Mouse (Mus musculus): ENCODE measurements around the gene Uspl1. TPM values are rescaled to one million over a fixed set of nuclear protein-coding genes. Genes with fewer than 3 reads are reported as not detected.
A peak's percentile ranks its signal among the peaks of the same experiment; 100 is the strongest.

The Uspl1 gene
- polyA plus RNA-seq, 1 experiment from 2014 or later = 51.7 TPM

DNA sequence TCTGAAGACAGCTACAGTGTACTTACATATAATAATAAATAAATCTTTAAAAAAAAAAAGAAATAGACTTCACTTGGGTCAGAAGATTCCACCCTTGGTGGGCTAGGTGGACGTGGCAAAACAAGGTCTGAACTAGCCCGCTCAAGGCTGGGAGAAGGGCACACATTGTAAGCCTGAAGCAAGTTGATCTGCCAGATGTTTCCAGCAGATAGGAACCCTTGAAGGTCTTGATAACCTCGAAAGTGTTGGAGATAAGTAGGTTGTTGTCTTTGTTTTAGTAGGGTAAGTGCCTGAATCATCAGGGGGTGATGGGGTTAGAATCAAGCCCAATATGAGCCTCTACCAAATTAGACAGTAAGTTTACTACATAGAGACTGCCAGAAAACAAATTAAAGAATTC, 35.3 kb downstream of the Uspl1 start:
- H3K9ac ChIP-seq (replicated peaks) = no peak overlapping the region
- no peaks in the 10 kb centered on the region for H3K27me3 ChIP-seq
- ATAC-seq (replicated peaks) = no peak
- H3K9me3 ChIP-seq = no peaks in the 10 kb centered on the region
- peaks cover 26% of the 10 kb centered on the region for H3K36me3 ChIP-seq
- H3K4me3 ChIP-seq = no peak overlapping the region
- no peak overlapping the region for H3K27ac ChIP-seq (replicated peaks)
- H3K4me2 ChIP-seq (replicated peaks) = no peak overlapping the region
- WGBS = 86% methylated on average over 3 of the region's 3 CpGs
- peaks cover 4% of the 10 kb centered on the region; the same call in 1 of the 2 replicates for H3K4me1 ChIP-seq

DNA sequence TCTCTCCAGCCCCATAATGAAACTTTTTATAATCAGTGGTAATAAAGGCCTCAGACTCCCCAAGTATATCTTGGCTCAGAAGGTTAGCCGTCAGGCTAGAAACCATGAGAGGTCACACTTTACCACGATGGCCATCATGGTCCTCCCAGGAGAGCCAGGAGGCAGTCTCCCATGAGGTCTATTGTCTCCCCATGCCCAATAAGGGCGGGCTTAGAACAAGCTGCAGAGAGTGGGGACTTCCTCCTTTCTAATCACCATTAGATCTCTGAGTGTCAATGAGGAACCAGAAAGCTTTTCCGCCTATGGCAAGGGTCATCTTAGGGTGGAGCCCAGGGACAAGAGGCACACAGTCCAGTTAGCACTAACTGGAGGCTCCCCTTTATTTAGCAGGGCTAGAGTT, 37.2 kb downstream of the Uspl1 start:
- Histone ChIP-seq H3K27me3 (no peaks in the 10 kb centered on the region), H3K9ac (replicated peaks) (no peak overlapping the region), H3K4me2 (replicated peaks) (no peak overlapping the region), H3K4me3 (no peak overlapping the region), H3K9me3 (no peaks in the 10 kb centered on the region), H3K4me1 (peaks cover 7% of the 10 kb centered on the region; the same call in 1 of the 2 replicates), H3K36me3 (peaks cover 9% of the 10 kb centered on the region), H3K27ac (replicated peaks) (no peak overlapping the region)
- WGBS = 89% methylated on average over 4 of the region's 4 CpGs
- ATAC-seq (replicated peaks) = no peak

DNA sequence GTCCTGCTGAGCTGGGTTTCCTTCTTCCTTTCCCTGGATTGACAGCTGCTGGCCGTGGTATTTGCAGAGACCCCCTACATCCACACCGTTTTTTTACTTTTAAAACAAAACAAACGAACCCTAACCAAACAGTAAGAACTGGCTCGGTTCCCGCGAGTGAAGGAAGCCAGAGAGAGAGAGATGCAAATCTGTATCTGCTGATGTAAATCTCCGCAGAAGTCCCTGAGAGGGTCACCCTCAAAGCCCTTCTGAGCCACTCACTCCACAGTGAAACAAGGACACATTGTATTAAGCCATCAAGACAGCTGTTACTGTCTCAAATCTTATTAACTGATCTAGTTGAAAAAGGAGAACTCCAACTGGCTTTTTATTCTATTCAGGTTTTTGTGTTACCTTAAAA, 40.5 kb downstream of the Uspl1 start:
- H3K36me3 ChIP-seq = no peaks in the 10 kb centered on the region
- no peak overlapping the region for H3K27ac ChIP-seq (replicated peaks)
- no peak overlapping the region for H3K9ac ChIP-seq (replicated peaks)
- no peak for ATAC-seq (replicated peaks)
- H3K4me2 ChIP-seq (replicated peaks) = no peak overlapping the region
- H3K9me3 ChIP-seq = no peaks in the 10 kb centered on the region
- H3K4me1 ChIP-seq = peaks cover 8% of the 10 kb centered on the region; the same call in 1 of the 2 replicates
- no peaks in the 10 kb centered on the region for H3K27me3 ChIP-seq
- H3K4me3 ChIP-seq = no peak overlapping the region
- 12% methylated on average over 7 of the region's 7 CpGs for WGBS

DNA sequence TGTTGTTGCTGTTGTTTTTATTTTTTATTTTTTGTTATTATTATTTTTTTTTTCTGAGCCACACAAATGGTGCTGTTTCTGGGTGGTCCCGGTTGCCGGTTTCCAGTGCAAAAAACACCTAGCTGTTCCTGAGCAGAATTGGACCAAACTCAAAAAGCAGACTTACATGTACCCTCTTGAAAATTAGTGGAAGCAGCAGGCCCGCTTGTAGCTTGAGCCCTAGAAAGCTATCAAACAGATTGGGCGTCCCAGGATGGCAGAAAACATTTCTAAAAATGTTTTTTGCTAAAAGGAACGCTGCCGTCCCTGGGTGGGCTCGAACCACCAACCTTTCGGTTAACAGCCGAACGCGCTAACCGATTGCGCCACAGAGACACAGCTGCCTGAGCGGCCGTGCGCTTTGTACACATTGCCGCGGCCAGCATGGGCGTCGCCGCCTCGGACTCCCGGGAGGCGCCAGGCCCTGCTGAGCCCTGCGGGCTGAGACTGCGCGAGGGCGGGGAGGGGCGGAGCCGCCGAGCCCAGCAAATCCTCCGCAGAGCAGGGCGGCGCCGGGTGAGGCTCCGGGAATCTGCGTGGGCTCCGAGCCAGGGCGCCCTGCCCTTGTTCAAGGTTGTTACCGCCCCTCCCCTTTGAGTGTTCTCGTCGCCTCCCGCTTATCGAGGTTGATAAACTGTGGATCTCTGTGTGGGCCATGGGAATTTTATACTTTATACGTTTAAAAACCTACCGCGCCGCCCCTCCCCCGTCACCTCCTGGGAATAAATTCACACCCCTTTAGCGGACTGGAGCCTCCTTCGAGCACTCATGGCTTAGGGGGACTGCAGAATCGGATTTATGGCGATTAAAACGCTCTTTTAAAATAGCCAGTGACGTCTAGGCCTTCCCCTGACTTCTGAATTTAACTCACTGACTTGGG, 44.8 kb downstream of the Uspl1 start:
- 2% methylated on average over 55 of the region's 55 CpGs for WGBS
- ATAC-seq (replicated peaks) = peak; percentile 99
- peak overlapping the region; percentile 89 for H3K27ac ChIP-seq (replicated peaks)
- H3K36me3 ChIP-seq = no peaks in the 10 kb centered on the region
- no peaks in the 10 kb centered on the region for H3K9me3 ChIP-seq
- peak overlapping the region; percentile 48 for H3K9ac ChIP-seq (replicated peaks)
- no peaks in the 10 kb centered on the region for H3K27me3 ChIP-seq
- peaks cover 9% of the 10 kb centered on the region; the same call in 1 of the 2 replicates for H3K4me1 ChIP-seq
- H3K4me2 ChIP-seq (replicated peaks) = peak overlapping the region; percentile 43
- peak overlapping the region; percentile 46 for H3K4me3 ChIP-seq

DNA sequence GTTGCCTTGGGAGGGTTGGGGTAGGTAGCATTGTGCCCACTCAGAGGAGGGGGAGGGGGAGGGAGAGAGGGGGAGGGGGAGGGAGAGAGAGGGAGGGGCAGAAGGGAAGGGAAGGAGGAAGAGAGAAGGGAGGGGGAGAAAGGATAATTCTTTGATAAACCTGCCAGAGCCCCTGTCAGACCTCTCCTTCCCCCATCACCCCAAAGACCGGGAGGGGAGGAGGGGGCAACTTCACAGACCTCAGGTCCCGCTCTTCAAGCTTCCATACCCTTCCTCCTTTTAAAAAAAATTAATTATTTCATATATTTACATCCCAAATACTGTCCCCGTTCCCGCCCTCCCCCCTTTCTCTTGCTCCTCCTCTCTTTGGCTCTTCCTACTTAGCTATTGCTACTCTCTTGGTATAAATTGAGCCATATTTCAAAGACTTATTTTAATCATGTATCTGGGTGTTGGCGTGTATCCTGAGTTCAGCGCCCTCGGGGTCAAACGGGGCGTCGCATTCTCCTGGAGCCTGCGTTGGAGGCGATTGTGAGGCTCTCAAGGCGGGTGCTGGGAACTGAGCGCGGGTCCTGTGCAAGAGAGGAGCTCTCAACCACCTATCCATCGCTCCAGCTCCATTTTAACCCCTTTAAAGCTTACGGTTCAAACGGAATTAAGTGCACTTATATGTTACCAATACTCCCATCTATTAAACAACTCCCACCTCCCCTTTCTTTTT, 45.6 kb downstream of the Uspl1 start:
- Histone ChIP-seq H3K27ac (replicated peaks) (peak overlapping the region; percentile 89), H3K4me1 (0 out of 2 replicates have a peak, but pooled peaks cover 2% of the 10 kb centered on the region), H3K36me3 (no peaks in the 10 kb centered on the region), H3K4me2 (replicated peaks) (peak overlapping the region; percentile 43), H3K9ac (replicated peaks) (peak overlapping the region; percentile 48), H3K27me3 (no peaks in the 10 kb centered on the region), H3K9me3 (no peaks in the 10 kb centered on the region), H3K4me3 (peak overlapping the region; percentile 46)
- ATAC-seq (replicated peaks) = no peak; the same call in 1 of the 2 replicates
- WGBS = 79% methylated on average over 18 of the region's 18 CpGs

DNA sequence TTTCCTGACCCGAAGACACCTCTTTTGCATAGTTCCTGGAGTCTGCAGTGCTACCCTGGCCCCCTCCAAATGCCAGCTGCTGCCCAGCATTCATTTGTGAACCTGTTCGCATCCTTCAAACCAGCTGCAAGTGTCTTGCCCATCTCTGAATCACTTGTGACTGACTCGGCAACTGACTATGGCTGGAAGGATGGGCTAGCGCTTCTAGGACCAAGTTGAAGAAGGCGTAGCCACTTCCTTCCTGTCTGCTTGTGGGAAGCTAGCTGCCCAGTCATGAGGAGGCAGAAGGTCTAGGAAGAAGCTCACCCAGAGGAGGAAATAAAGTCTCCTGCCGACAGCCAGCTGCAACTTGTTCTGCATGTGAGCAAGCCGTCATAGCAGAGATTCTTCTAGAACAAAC, 50.9 kb downstream of the Uspl1 start:
- no peaks in the 10 kb centered on the region for H3K9me3 ChIP-seq
- H3K4me3 ChIP-seq = no peak overlapping the region
- no peak overlapping the region for H3K9ac ChIP-seq (replicated peaks)
- H3K4me2 ChIP-seq (replicated peaks) = no peak overlapping the region
- H3K27ac ChIP-seq (replicated peaks) = no peak overlapping the region
- 93% methylated on average over 7 of the region's 7 CpGs for WGBS
- no peaks in the 10 kb centered on the region for H3K36me3 ChIP-seq
- no peaks in the 10 kb centered on the region for H3K27me3 ChIP-seq
- no peak for ATAC-seq (replicated peaks)
- H3K4me1 ChIP-seq = 0 out of 2 replicates have a peak, but pooled peaks cover 3% of the 10 kb centered on the region

DNA sequence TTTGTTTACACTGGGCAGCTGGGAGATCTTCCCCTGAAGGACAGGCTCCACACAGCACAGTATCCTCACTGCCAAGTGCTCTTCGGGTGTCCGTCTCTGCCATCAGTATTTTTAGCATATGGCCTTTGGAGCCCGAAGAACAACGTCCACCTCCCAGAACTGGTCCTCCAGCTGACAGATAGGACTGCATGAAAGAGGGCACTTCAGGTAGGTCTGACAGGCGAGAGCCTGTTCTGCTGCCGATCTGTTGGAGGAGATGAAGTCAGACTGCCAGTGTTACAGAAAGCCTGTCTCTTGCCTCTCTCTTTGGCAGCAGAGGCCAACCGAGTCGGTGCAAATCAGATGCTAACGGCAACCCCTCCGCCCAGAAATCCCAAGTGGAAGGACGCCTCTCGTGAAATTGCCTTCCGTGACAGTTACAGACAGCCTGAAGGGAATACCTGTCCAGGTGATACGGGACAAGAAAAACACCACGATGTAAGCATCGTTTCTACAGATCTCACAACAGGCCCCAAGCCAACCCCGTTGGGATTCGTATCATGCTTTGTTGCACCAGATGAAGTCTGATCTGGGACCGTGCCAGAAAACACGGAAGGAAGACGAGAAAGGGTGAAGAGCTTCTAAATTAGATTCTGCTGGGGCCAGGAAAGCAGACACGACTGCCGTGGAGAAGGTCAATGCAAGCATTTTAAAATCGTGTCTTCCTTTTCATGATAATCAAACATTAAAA, 53.2 kb downstream of the Uspl1 start:
- H3K4me2 ChIP-seq (replicated peaks) = no peak overlapping the region
- no peak for ATAC-seq (replicated peaks)
- H3K4me3 ChIP-seq = no peak overlapping the region
- H3K4me1 ChIP-seq = 0 out of 2 replicates have a peak, but pooled peaks cover 3% of the 10 kb centered on the region
- H3K9me3 ChIP-seq = no peaks in the 10 kb centered on the region
- H3K36me3 ChIP-seq = no peaks in the 10 kb centered on the region
- H3K27ac ChIP-seq (replicated peaks) = no peak overlapping the region
- 74% methylated on average over 24 of the region's 24 CpGs for WGBS
- H3K27me3 ChIP-seq = no peaks in the 10 kb centered on the region
- no peak overlapping the region for H3K9ac ChIP-seq (replicated peaks)

DNA sequence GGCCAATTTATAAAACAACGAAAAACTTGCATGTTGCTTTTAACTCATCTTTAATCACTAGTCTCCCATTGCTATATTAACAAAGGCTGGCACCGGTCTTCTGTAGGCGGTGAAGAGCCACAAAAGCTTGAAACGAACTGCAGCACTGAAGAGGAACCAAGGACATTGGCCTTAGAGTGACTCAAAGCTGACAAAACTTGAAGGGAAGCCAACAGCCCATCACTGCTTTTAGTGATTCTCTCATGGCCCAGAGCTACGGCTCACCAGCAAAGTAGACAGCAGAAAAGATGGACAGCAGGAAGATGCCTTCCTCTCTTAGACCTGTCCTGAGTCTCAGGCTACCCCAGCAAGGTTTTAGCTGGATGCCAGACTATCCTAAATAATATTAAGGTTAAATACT, 58.3 kb downstream of the Uspl1 start:
- Histone ChIP-seq H3K36me3 (no peaks in the 10 kb centered on the region), H3K9me3 (no peaks in the 10 kb centered on the region), H3K4me1 (peaks cover 6% of the 10 kb centered on the region; the same call in 1 of the 2 replicates), H3K4me3 (no peak overlapping the region), H3K27me3 (no peaks in the 10 kb centered on the region), H3K4me2 (replicated peaks) (no peak overlapping the region), H3K9ac (replicated peaks) (no peak overlapping the region), H3K27ac (replicated peaks) (no peak overlapping the region)
- no peak for ATAC-seq (replicated peaks)
- WGBS = 87% methylated on average over 5 of the region's 5 CpGs

DNA sequence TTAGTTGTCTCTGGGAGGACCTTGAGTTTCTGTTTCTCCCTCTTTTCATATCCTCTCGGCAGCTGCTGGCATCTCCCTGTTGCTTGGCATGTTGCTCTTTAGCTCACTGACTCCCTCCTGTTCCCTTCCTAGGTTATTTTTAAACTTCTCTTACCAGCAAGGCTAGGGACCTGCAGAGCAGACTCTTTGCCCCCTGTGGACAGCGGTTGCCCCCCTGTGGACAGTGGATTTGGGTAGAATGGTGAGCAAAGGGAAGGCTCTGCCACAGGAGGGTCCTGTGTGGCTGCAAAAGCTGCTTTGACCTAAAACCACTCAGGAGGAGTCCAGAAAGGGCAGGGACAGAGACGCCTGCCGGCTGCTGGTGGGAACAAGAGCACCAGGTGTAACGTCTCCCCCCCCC, 58.9 kb downstream of the Uspl1 start:
- peaks cover 3% of the 10 kb centered on the region; the same call in 1 of the 2 replicates for H3K4me1 ChIP-seq
- no peak overlapping the region for H3K4me2 ChIP-seq (replicated peaks)
- WGBS = 42% methylated on average over 5 of the region's 5 CpGs
- H3K27me3 ChIP-seq = no peaks in the 10 kb centered on the region
- no peak for ATAC-seq (replicated peaks)
- H3K9ac ChIP-seq (replicated peaks) = no peak overlapping the region
- H3K36me3 ChIP-seq = no peaks in the 10 kb centered on the region
- no peak overlapping the region for H3K4me3 ChIP-seq
- H3K9me3 ChIP-seq = no peaks in the 10 kb centered on the region
- no peak overlapping the region for H3K27ac ChIP-seq (replicated peaks)

DNA sequence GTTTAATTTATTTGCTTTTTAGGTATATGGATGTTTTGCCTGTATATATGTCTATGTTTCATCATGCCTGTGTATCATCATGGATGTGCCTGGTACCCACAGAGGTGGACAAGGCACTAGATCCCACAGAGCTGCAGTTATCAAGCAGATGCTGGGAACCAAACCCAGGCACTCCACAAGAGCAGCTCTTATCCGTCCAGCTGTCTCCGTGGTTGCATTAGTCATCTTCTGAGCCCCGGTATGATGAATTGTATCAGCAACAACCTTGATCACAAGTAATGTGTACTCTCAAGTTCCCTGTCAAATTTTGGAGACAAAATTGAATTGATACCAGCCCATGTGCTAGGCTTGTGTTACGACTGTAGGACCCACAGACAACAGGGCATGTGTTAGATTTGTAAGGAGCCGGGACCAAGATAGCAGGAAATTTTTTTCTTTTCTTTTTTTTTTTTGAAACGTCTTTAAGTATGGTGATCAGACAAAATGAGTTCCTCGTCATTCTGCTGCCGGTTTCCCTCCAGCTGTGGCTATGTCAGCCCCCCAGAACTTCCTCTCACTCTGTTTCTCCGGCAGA, 61.3 kb downstream of the Uspl1 start:
- H3K4me2 ChIP-seq (replicated peaks) = peak overlapping the region; percentile 23; the same call in 1 of the 2 replicates
- H3K4me1 ChIP-seq = peaks cover 3% of the 10 kb centered on the region; the same call in 1 of the 2 replicates
- no peaks in the 10 kb centered on the region for H3K36me3 ChIP-seq
- H3K9me3 ChIP-seq = no peaks in the 10 kb centered on the region
- 0 out of 2 replicates have a peak overlapping the region, but pooled peaks have one; percentile 54 for H3K27ac ChIP-seq (replicated peaks)
- H3K27me3 ChIP-seq = no peaks in the 10 kb centered on the region
- WGBS = 69% methylated on average over 9 of the region's 9 CpGs
- no peak overlapping the region for H3K4me3 ChIP-seq
- ATAC-seq (replicated peaks) = no peak
- no peak overlapping the region for H3K9ac ChIP-seq (replicated peaks)

DNA sequence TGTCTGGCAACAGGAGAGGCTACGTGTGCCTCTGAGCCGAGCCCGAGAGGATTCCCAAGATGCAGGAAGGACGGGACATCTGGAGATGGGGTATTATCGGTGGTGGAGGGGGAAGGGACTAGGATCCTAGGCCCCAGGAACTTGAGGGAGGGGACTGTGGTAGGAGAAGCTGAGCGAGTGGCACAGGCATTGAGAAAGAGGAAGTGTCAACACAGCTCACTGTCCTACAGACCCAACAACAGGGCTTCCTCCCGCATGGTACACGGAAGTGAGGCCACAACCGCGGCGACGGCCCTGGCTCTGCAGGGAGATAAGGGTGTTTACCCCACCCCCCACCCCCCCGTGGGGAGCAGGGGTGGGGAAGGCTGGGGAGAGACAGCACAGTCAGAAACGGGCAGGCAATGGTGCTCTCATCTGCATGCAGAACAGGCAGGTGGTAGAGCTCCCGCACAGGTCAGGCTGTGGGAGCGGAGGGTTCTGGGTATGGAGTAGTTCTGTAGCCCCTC, 61.9 kb downstream of the Uspl1 start:
- no peaks in the 10 kb centered on the region for H3K27me3 ChIP-seq
- H3K4me3 ChIP-seq = no peak overlapping the region

More for the DNA sequence above, 61.9 kb downstream of the Uspl1 start:
- H3K9me3 ChIP-seq = no peaks in the 10 kb centered on the region
- ATAC-seq (replicated peaks) = peak; percentile 53
- no peak overlapping the region for H3K9ac ChIP-seq (replicated peaks)
- whole genome bisulfite sequencing = 40% methylated on average over 16 of the region's 16 CpGs
- no peaks in the 10 kb centered on the region for H3K36me3 ChIP-seq
- peak overlapping the region; percentile 23; the same call in 1 of the 2 replicates for H3K4me2 ChIP-seq (replicated peaks)
- H3K27ac ChIP-seq (replicated peaks) = peak overlapping the region; percentile 54
- peaks cover 3% of the 10 kb centered on the region; the same call in 1 of the 2 replicates for H3K4me1 ChIP-seq

Data from forebrain, embryonic 15.5 days (tissue).